Mouse (Mus musculus) lung, postnatal 0 days (tissue): ENCODE data around the gene Muc20.

Experiments
- CTCF ChIP-seq: IDR thresholded peaks from 2 replicates; pipeline ENCODE4 v1.5.1; 2016; ENCODE audit warnings: antibody characterized with exemption, mild to moderate bottlenecking
- EP300 ChIP-seq: IDR thresholded peaks from 2 replicates; pipeline ENCODE4 v1.6.1; 2016; ENCODE audit warnings: antibody characterized with exemption, mild to moderate bottlenecking, control low read depth

GRCm38 (mm10) chr16:32826521-32826920 lies 29.3 kb upstream of the Muc20 start:
- no peak for TF ChIP-seq CTCF
- no peak for TF ChIP-seq EP300
